Mouse (Mus musculus) embryonic facial prominence, embryonic 15.5 days (tissue): ENCODE measurements at regions not wholly inside any gene's neighbourhood (a gene's known extent, or its start where the extent isn't known, plus 50 kb on each side); places are given as distances from the start of the nearest gene placed in this dataset.

Source experiments
- ATAC-seq: fragments of 200-750 bp; cut with Nextera tagmentation; 2 replicates; pipeline ENCODE4 v1.8.0; 2017; ENCODE audit warnings: low read depth, moderate TSS enrichment; ENCODE audit not compliant: insufficient number of reproducible peaks, low FRiP score, low TSS enrichment
- H3K27ac ChIP-seq: fragments of 300-500 bp; sonication (generic); replicated peaks from 2 replicates; pipeline ENCODE4 v1.5.1; 2015; ENCODE audit warnings: mild to moderate bottlenecking, inconsistent platforms
- H3K27me3 ChIP-seq: fragments of 300-500 bp; sonication (generic); 2 replicates; pipeline ENCODE4 v1.6.1; 2015; ENCODE audit warnings: inconsistent platforms
- H3K36me3 ChIP-seq: fragments of 300-500 bp; sonication (generic); 2 replicates; pipeline ENCODE4 v1.6.1; 2015; ENCODE audit warnings: mild to moderate bottlenecking, inconsistent platforms
- H3K4me1 ChIP-seq: fragments of 300-500 bp; sonication (generic); 2 replicates; pipeline ENCODE4 v1.6.1; 2015; ENCODE audit warnings: inconsistent platforms
- H3K4me2 ChIP-seq: fragments of 300-500 bp; sonication (generic); replicated peaks from 2 replicates; pipeline ENCODE4 v1.6.1; 2015; ENCODE audit warnings: mild to moderate bottlenecking, inconsistent platforms
- H3K4me3 ChIP-seq: fragments of 300-500 bp; sonication (generic); replicated peaks from 2 replicates; pipeline ENCODE4 v1.5.1; 2015; ENCODE audit warnings: mild to moderate bottlenecking, inconsistent platforms
- H3K9ac ChIP-seq: fragments of 300-500 bp; sonication (generic); 2 replicates; pipeline ENCODE4 v1.6.1; 2015; ENCODE audit warnings: inconsistent platforms
- H3K9me3 ChIP-seq: fragments of 300-500 bp; sonication (generic); replicated peaks from 2 replicates; pipeline ENCODE4 v1.6.1; 2016; ENCODE audit warnings: inconsistent platforms
- WGBS: fragments of 180-500 bp; shearing (Covaris S2); methylation state at CpG from one replicate; pipeline ENCODE4 v1.1.7; 2015; 5-methylcytosine and 5-hydroxymethylcytosine counted together

DNA sequence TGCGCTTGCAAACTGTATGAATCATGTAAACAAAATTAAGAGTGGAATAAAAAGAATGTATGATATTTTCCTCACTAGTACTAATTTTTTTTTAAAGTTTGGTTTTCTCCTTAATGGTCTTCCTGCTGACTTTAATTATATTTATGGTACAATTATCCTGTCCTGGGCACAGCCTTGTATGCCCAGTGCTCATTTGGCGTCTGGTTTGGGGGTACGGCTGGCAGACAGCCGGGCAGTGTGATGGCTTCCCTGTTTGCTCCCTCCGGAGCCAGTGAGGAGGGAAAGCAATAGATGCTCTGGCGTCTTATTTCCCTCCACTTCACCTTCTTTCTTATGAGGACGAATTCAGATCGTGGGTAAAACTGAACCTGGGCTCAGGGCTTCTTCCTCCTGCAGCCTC lies 239.6 kb upstream of the Nfe2l3 start:
- Histone ChIP-seq H3K4me2 (no peak overlapping the region), H3K27me3 (peaks cover 84% of the 10 kb centered on the region)
- ATAC-seq: no peak

DNA sequence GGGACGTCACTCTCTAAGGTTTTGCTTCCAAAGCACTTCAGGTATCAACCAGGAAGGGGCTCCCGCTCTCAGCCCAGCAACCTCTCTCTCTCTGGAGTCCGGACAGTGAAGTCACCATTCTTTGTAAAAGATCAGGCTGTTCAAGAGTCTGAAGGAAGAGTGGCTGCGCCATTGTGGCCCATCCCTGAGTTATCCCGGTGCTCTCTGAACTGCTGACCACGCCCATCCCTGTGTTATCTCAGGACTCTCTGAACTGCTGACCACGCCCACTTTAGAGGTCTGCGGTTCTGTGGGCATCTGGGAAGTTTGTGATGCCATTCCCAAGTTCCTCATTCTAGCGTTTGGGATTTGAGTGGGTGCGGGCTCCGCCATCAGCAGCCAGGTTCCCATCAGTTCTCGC lies 239.1 kb upstream of the Nfe2l3 start:
- H3K27me3 ChIP-seq: peaks cover 78% of the 10 kb centered on the region
- no peak overlapping the region for H3K27ac ChIP-seq
- no peak for ATAC-seq
- no peak overlapping the region for H3K9ac ChIP-seq
- H3K4me3 ChIP-seq: no peak overlapping the region
- H3K36me3 ChIP-seq: no peaks in the 10 kb centered on the region
- 19% methylated on average over 12 of the region's 12 CpGs for WGBS
- no peak overlapping the region for H3K4me2 ChIP-seq
- H3K4me1 ChIP-seq: peaks cover 4% of the 10 kb centered on the region; the same call in 1 of the 2 replicates
- no peaks in the 10 kb centered on the region for H3K9me3 ChIP-seq

More for the DNA sequence above, 239.6 kb upstream of the Nfe2l3 start:
- Histone ChIP-seq H3K9ac (no peak overlapping the region), H3K27ac (no peak overlapping the region), H3K4me3 (no peak overlapping the region), H3K9me3 (no peaks in the 10 kb centered on the region), H3K4me1 (peaks cover 4% of the 10 kb centered on the region; the same call in 1 of the 2 replicates), H3K36me3 (no peaks in the 10 kb centered on the region)
- 27% methylated on average over 8 of the region's 8 CpGs for WGBS

DNA sequence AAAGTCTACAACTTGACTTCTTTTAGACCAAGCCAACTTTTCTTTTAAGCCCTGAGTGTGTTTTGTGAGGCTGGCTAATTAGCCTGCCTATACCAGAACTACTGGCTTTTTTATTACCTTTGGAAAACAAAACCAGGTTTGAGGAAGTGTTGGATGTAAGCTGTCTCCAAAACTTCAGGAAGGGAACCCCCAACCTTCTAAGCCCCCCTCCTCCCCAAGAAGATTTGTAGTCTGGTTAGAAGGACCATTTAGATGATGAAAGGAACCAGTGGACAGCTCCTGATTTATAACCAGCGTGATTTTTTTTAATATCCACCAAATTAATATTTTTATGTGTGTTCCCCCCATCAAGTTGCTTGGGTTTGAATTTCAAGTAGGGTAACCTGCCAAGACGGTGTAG lies 236.1 kb upstream of the Nfe2l3 start:
- H3K9ac ChIP-seq: no peak overlapping the region
- H3K4me1 ChIP-seq: peaks cover 4% of the 10 kb centered on the region
- H3K27ac ChIP-seq: no peak overlapping the region
- H3K36me3 ChIP-seq: no peaks in the 10 kb centered on the region
- peaks cover 48% of the 10 kb centered on the region for H3K27me3 ChIP-seq
- H3K9me3 ChIP-seq: no peaks in the 10 kb centered on the region
- no peak overlapping the region for H3K4me3 ChIP-seq
- H3K4me2 ChIP-seq: no peak overlapping the region
- ATAC-seq: no peak
- 73% methylated on average over 2 of the region's 2 CpGs for WGBS

DNA sequence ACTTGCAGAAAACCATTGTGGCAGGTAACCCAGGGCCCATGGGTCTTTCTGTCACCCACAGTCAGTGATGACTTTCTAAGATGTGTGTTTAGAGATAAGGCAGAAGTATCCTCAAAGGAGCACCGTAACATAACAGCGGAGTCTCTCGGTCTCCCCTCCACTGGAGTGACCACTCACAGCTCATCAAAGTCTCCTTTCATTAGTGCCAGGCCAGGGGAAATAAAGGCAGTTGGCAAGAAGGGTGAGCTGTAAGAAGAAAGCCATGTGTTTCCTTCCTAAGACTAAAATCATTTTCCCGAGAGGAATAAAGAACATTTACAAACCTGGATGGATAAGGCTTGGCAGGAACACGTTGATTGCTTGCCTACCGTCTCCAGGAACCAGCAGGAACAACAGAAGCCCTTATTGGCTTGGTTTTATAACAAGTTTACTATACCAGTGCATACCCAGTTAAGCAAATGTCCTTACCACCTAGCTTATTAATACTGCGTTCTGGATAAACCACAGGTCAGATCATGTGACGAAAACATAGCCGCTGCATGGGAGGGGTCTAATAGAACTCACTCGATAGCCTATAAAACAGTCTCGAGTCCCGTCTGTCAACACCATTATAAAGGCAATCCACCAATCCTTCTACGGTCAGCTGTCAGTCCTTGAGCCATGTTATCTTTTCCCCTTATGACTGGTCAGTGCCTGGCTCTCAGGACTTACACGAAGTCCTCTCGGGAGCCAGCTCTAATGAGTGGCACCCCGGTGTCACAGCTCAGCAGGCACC lies 235.3 kb upstream of the Nfe2l3 start:
- Histone ChIP-seq H3K9ac (no peak overlapping the region), H3K4me3 (no peak overlapping the region), H3K36me3 (no peaks in the 10 kb centered on the region), H3K4me2 (no peak overlapping the region), H3K27ac (no peak overlapping the region), H3K4me1 (peaks cover 4% of the 10 kb centered on the region), H3K27me3 (peaks cover 40% of the 10 kb centered on the region), H3K9me3 (no peaks in the 10 kb centered on the region)
- WGBS: 74% methylated on average over 16 of the region's 16 CpGs
- ATAC-seq: no peak

DNA sequence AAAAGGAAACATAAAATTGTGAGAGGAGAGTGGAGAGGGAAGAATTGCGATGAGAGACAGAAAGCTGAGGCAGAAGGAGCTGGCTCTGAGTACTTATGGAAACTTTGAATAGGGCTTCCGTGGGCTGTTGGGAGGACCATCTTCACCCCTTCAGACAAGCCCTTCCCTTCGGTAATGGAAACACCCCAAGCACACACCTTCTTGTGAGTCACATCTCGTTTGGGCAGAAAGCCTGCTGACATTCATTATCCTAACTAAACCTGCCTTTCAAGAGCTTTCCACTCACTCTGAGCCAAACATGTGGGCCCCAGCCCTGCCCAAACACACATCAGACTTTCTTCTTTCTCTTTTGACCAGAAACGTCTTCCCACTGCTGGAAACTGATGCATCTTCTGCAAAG lies 232.3 kb upstream of the Nfe2l3 start:
- H3K27ac ChIP-seq: 0 out of 2 replicates have a peak overlapping the region, but pooled peaks have one; percentile 45
- H3K9ac ChIP-seq: no peak overlapping the region
- H3K36me3 ChIP-seq: no peaks in the 10 kb centered on the region

DNA sequence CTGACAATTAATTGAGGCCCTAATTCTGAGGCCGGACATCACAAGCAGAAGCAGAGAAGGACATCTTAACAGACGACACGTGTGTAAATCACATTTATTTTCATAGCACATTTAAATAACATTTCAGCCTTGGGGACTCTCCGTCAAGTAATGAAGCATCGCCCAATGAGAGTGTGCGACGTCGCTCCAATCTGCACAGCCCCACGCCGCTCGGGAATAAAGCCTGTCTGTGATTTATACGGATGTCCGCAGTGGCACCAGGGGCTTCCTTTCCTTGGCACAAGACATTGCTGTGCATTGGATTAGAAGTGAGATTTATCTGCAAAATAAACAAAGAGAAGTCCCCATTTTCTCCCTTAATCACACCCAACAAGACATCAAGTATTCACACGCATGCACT lies 231.6 kb upstream of the Nfe2l3 start:
- Histone ChIP-seq H3K36me3 (no peaks in the 10 kb centered on the region), H3K27ac (0 out of 2 replicates have a peak overlapping the region, but pooled peaks have one; percentile 30), H3K9ac (no peak overlapping the region), H3K9me3 (no peaks in the 10 kb centered on the region), H3K27me3 (peaks cover 21% of the 10 kb centered on the region), H3K4me2 (no peak overlapping the region), H3K4me1 (no peaks in the 10 kb centered on the region; the same call in 1 of the 2 replicates), H3K4me3 (no peak overlapping the region)
- 82% methylated on average over 14 of the region's 14 CpGs for WGBS
- no peak for ATAC-seq

More for the DNA sequence above, 232.3 kb upstream of the Nfe2l3 start:
- no peak overlapping the region for H3K4me2 ChIP-seq
- ATAC-seq: no peak
- no peaks in the 10 kb centered on the region for H3K9me3 ChIP-seq
- 36% methylated on average over 5 of the region's 5 CpGs for WGBS
- H3K4me1 ChIP-seq: no peaks in the 10 kb centered on the region; the same call in 1 of the 2 replicates
- no peak overlapping the region for H3K4me3 ChIP-seq
- H3K27me3 ChIP-seq: peaks cover 19% of the 10 kb centered on the region; the same call in 1 of the 2 replicates

DNA sequence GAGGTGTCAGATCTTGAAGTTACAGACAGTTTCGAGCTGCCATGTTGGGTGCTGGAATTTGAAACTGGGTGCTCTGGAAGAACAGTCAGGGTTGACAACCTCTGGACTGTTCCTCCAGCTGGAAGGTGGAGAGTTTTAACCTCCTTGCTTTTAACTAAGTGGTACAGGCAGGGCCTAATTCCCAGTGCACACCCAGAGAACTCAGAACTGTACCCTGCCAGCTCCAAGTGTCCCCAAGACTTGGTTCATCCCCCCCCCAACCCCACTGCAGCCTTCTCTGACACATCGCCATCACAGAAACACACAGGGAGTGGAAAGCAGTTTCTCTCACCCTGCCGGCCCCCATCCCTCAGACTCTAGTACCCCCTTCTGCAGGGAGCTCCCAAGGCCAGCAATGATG lies 228.2 kb upstream of the Nfe2l3 start:
- no peak overlapping the region for H3K4me3 ChIP-seq
- no peaks in the 10 kb centered on the region for H3K36me3 ChIP-seq
- H3K4me2 ChIP-seq: no peak overlapping the region
- H3K9ac ChIP-seq: no peak overlapping the region
- H3K27me3 ChIP-seq: peaks cover 33% of the 10 kb centered on the region
- no peak for ATAC-seq
- H3K27ac ChIP-seq: no peak overlapping the region
- 70% methylated on average over 3 of the region's 3 CpGs for WGBS
- H3K9me3 ChIP-seq: no peaks in the 10 kb centered on the region
- peaks cover 9% of the 10 kb centered on the region for H3K4me1 ChIP-seq

DNA sequence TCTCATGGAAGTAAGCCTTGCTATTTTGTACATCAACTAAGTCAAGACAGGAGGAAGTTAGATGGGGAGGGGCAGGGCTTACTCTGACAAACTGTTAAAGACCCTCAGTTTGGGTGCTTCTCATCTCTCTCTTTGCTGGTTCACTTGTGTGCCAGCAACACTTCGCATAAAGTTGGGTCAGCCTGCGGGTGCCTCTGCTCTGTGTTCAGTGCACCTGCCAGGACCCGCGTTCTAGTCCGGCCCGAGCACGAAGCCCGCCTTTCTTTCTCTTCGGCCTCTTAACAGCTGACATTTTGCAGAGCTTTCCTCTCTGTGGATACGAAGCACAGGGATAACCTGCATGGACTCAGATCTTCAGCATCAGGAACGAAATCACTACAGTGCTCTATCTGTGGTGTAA lies 227.1 kb upstream of the Nfe2l3 start:
- Histone ChIP-seq H3K9ac (no peak overlapping the region), H3K4me3 (no peak overlapping the region), H3K4me2 (no peak overlapping the region), H3K9me3 (no peaks in the 10 kb centered on the region), H3K4me1 (peaks cover 9% of the 10 kb centered on the region), H3K27ac (no peak overlapping the region), H3K36me3 (no peaks in the 10 kb centered on the region), H3K27me3 (peaks cover 33% of the 10 kb centered on the region)
- ATAC-seq: no peak
- 80% methylated on average over 11 of the region's 11 CpGs for WGBS

DNA sequence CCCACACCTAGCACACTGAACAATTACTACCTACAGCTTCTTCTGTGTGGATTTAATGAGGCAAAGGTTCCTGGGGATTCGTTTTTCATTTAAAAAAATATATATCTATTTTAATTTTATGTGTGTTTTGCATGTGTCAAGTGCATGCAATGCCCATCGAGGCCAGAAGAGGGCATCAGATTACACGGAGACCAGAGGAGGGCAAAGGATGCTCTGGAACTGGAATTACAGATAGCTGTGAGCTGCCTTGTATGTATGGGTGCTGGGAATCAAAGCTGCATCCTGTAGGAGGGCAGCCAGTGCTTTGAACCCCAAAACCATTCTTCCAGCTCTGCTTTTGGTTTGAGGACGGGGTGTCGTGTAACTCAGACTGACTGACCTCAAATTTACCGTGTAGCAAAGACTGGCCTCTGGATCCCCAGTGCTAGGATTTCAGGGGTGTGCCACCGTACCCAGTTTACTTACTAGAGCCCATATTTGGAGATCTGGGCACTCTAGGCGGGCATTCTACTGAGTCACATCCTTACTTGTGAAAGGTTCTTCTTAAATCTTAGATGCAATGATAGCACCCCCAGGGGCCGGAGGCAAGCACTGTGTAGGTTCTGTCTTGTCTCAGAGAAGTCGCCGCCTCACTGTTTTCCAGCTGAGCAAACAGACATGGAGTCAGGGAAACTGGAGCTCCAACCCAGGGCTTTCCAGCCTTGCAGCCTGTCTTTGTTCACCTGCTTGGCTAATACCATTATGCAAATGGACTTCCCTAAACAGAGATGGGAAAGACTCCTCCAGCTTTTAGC lies 225.6 kb upstream of the Nfe2l3 start:
- H3K9ac ChIP-seq: no peak overlapping the region
- H3K27ac ChIP-seq: no peak overlapping the region
- H3K4me2 ChIP-seq: no peak overlapping the region
- H3K9me3 ChIP-seq: no peaks in the 10 kb centered on the region
- peaks cover 14% of the 10 kb centered on the region for H3K4me1 ChIP-seq
- no peak for ATAC-seq
- 8% methylated on average over 11 of the region's 11 CpGs for WGBS
- H3K27me3 ChIP-seq: peaks cover 33% of the 10 kb centered on the region
- no peak overlapping the region for H3K4me3 ChIP-seq
- H3K36me3 ChIP-seq: no peaks in the 10 kb centered on the region

DNA sequence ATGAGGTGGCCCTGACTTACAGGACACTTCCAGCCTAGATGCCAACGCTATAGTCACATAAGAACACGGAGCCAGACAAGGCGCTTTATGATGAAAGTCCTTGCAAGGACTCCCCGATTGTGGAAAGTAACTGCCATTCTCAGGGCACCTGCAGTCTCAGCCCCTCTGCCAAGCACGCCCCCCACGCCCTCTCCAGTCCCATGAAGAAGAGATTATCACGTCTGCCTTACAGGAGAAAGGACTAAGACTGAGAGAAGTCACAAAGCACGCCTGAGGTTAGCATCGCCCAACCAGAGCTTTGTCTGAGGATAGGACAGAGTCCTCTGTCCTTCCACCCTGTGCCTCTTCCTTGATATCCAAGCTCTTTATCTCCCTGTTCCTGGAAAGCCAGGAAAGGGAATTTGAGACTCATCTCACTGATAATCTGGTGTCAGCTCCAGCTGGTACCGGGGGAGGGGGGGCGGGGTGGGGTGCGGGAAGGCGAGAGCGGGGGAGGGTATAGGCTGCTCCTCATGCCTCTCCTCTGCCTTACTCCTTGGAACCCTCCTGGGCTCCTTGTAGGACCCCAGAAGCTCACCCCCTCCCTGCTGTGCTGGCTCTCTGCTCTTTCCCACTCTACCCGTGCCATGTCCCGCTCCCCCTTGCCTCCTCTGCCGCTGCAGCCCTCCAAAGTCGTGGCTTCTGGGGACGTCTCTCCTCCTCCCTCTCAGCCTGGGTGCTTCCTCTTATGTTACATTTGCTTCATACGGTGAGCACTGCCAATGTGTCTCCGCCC lies 224.7 kb upstream of the Nfe2l3 start:
- Histone ChIP-seq H3K9ac (no peak overlapping the region), H3K4me1 (peaks cover 14% of the 10 kb centered on the region), H3K27ac (no peak overlapping the region), H3K4me2 (peak overlapping the region; percentile 34; the same call in 1 of the 2 replicates), H3K9me3 (no peaks in the 10 kb centered on the region), H3K27me3 (peaks cover 32% of the 10 kb centered on the region), H3K4me3 (no peak overlapping the region), H3K36me3 (no peaks in the 10 kb centered on the region)
- no peak for ATAC-seq
- 4% methylated on average over 21 of the region's 21 CpGs for WGBS
